Mouse (Mus musculus): ENCODE data around the gene Tbc1d10c.

DNA sequence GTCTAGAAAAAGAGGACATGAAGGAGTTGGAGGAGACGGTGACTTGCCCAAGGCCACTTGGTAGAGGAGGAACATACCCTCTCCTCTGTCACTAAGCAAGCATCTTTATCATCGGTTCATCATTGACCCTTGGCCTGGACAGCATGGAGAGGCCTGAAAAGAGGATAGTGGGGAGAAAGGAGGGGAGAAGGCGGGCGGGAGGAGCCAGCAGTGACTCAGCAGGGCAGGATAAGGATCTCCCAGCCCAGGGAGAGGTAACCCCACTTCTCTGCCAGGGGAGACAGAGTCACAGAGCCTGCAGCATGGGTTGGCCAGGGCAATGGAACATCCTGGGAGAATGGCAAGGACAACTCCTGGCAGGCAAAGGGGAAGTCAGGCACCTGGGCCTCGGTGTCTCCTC lies 17.5 kb upstream of the Tbc1d10c start:
- TF ChIP-seq POLR2A (IDR thresholded peaks at IDR 0.05; ENCODE audit: borderline replicate concordance, extremely low read depth, low read depth, low read length) (no peak), CTCF (IDR thresholded peaks at IDR 0.05; ENCODE audit: insufficient read depth, low read length) (no peak)

Measured in lung, adult 2 months (tissue).